Mouse (Mus musculus) CH12.LX (cell line): Measurements from ENCODE around the gene Mecr.

Source experiments
- CHD1 ChIP-seq: IDR thresholded peaks from 2 replicates; pipeline ENCODE4 v1.6.1; 2012; ENCODE audit warnings: low read depth, low read length, improper control_type of control experiment, inconsistent platforms
- CHD2 ChIP-seq: IDR thresholded peaks from 2 replicates; pipeline ENCODE4 v1.6.1; 2011; ENCODE audit warnings: low read length, improper control_type of control experiment
- CTCF ChIP-seq, 2 experiments: IDR thresholded peaks in 1 of 2; conservative IDR thresholded peaks in 1 of 2; 2 replicates each; pipeline ENCODE4 v1.5.1; 2011 to 2012; ENCODE audit warnings: low read depth in 2 of 2, low read length in 2 of 2, improper control_type of control experiment in 1 of 2, inconsistent platforms in 1 of 2, mild to moderate bottlenecking in 1 of 2, moderate library complexity in 1 of 2
- ELF1 ChIP-seq: IDR thresholded peaks from 2 replicates; pipeline ENCODE4 v1.6.1; 2014; ENCODE audit warnings: low read depth, mild to moderate bottlenecking, inconsistent platforms, low read length, improper control_type of control experiment
- EP300 ChIP-seq: IDR thresholded peaks from 2 replicates; pipeline ENCODE4 v1.6.1; 2011; ENCODE audit warnings: low read length, improper control_type of control experiment
- MAFK ChIP-seq: IDR thresholded peaks from 2 replicates; pipeline ENCODE4 v1.6.1; 2011; ENCODE audit warnings: low read length, improper control_type of control experiment; ENCODE audit not compliant: insufficient replicate concordance
- MAX ChIP-seq: IDR thresholded peaks from 2 replicates; pipeline ENCODE4 v1.6.1; 2011; ENCODE audit warnings: low read length, improper control_type of control experiment
- POLR2A ChIP-seq: IDR thresholded peaks from 2 replicates; pipeline ENCODE4 v1.6.1; 2011; ENCODE audit warnings: low read depth, mild to moderate bottlenecking, improper control_type of control experiment, low read length
- SIN3A ChIP-seq: IDR thresholded peaks from 2 replicates; pipeline ENCODE4 v1.6.1; 2012; ENCODE audit warnings: low read length, improper control_type of control experiment, inconsistent platforms
- ZKSCAN1 ChIP-seq: IDR thresholded peaks from 2 replicates; pipeline ENCODE4 v1.6.1; 2012; ENCODE audit warnings: low read depth, inconsistent platforms, low read length, improper control_type of control experiment, borderline replicate concordance
- ZMIZ1 ChIP-seq: IDR thresholded peaks from 2 replicates; pipeline ENCODE4 v1.6.1; 2012; ENCODE audit warnings: low read depth, mild to moderate bottlenecking, inconsistent platforms, low read length, improper control_type of control experiment
- ZNF384 ChIP-seq: IDR thresholded peaks from 2 replicates; pipeline ENCODE4 v1.6.1; 2012; ENCODE audit warnings: low read depth, low read length, improper control_type of control experiment, inconsistent platforms

- TF ChIP-seq ZNF384 = no peak
- no peak for TF ChIP-seq POLR2A
- no peak for TF ChIP-seq MAX
- TF ChIP-seq ELF1 = no peak
- no peak for TF ChIP-seq ZKSCAN1
- no peak for TF ChIP-seq CTCF (conservative IDR thresholded peaks at IDR 0.05 in 1 of 2, IDR thresholded peaks at IDR 0.05 in 1 of 2; ENCODE audit: low read depth in 2 of 2, low read length in 2 of 2)
- TF ChIP-seq SIN3A = no peak
- TF ChIP-seq CHD1 = no peak
- no peak for TF ChIP-seq CHD2
- no peak for TF ChIP-seq EP300
- no peak for TF ChIP-seq ZMIZ1
- TF ChIP-seq MAFK = no peak
Observed at GRCm38 (mm10) chr4:131813798-131814197, 29.5 kb upstream of the Mecr start.
